Mouse (Mus musculus): Measurements from ENCODE around the gene Snrpd2. TPM values are rescaled to one million over a fixed set of nuclear protein-coding genes. Genes with fewer than 3 reads are reported as not detected.

Gene Snrpd2
- polyA plus RNA-seq (2012; rRNA removed) = 151 and 178 TPM in 2 replicates

GRCm38 (mm10) chr7:19149626-19150025 lies at the start of gene Snrpd2:
Gene Snrpd2 (plus strand): TSS chr7:19149722.

GRCm38 (mm10) chr7:19118028-19118771 lies 31.3 kb upstream of the Snrpd2 start, which contains the start of gene Gm4969:
Gene Gm4969 (minus strand): TSS chr7:19118368.

GRCm38 (mm10) chr7:19119631-19120429 lies 29.7 kb upstream of the Snrpd2 start, which contains the start of gene Fbxo46:
Gene Fbxo46 (plus strand): TSS chr7:19119859.

GRCm38 (mm10) chr7:19148875-19149541 lies 514 bp upstream of the Snrpd2 start, which contains the start of gene Qpctl:
Gene Qpctl (minus strand): TSS chr7:19149291.

GRCm38 (mm10) chr7:19165656-19166423 lies 16.3 kb downstream of the Snrpd2 start, which contains the start of gene Gipr:
Gene Gipr (minus strand): TSS chr7:19166127.

GRCm38 (mm10) chr7:19175708-19176515 lies 26.4 kb downstream of the Snrpd2 start, which contains the start of gene Eml2:
Gene Eml2 (plus strand): TSS chr7:19176421.

Other genes starting within 250 kb of the Snrpd2 start
- 27.0 and 28.3 TPM in 2 replicates for gene Ccdc61, start 239.3 kb upstream of the Snrpd2 start, polyA plus RNA-seq (2012; rRNA removed)
- 20.2 and 29.7 TPM in 2 replicates for gene Nova2, start 223.8 kb upstream of the Snrpd2 start, polyA plus RNA-seq (2012; rRNA removed)
- gene Nanos2, start 162.3 kb upstream of the Snrpd2 start, polyA plus RNA-seq (2012; rRNA removed) = 2.3 TPM in 2 replicates
- 14.5 and 16.5 TPM in 2 replicates for gene Mypop, start 158.5 kb upstream of the Snrpd2 start, polyA plus RNA-seq (2012; rRNA removed)
- 38.3 and 39.8 TPM in 2 replicates for gene Irf2bp1, start 145.7 kb upstream of the Snrpd2 start, polyA plus RNA-seq (2012; rRNA removed)
- not detected in 2 replicates for gene Foxa3, start 126.2 kb upstream of the Snrpd2 start, polyA plus RNA-seq (2012; rRNA removed)
- 66.8 and 73.9 TPM in 2 replicates for gene Sympk, start 125.3 kb upstream of the Snrpd2 start, polyA plus RNA-seq (2012; rRNA removed)
- 0.23 and 0.32 TPM in 2 replicates for gene Rsph6a, start 95.0 kb upstream of the Snrpd2 start, polyA plus RNA-seq (2012; rRNA removed)
- 168 and 184 TPM in 2 replicates for gene Dmwd, start 73.5 kb upstream of the Snrpd2 start, polyA plus RNA-seq (2012; rRNA removed)
- gene Dmpk, start 65.9 kb upstream of the Snrpd2 start, polyA plus RNA-seq (2012; rRNA removed) = 48.3 and 55.8 TPM in 2 replicates
- gene Six5, start 55.1 kb upstream of the Snrpd2 start, polyA plus RNA-seq (2012; rRNA removed) = 6.8 and 9.3 TPM in 2 replicates
- 14.5 and 14.6 TPM in 2 replicates for gene Gm4969, start 31.4 kb upstream of the Snrpd2 start, polyA plus RNA-seq (2012; rRNA removed)
- 11.2 and 12.5 TPM in 2 replicates for gene Fbxo46, start 29.9 kb upstream of the Snrpd2 start, polyA plus RNA-seq (2012; rRNA removed)
- 16.8 and 18.3 TPM in 2 replicates for gene Qpctl, start 431 bp upstream of the Snrpd2 start, polyA plus RNA-seq (2012; rRNA removed)
- gene Gipr, start 16.4 kb downstream of the Snrpd2 start, polyA plus RNA-seq (2012; rRNA removed) = 41.3 and 55.6 TPM in 2 replicates
- gene Eml2, start 26.7 kb downstream of the Snrpd2 start, polyA plus RNA-seq (2012; rRNA removed) = 65.5 and 68.9 TPM in 2 replicates
- gene Gpr4, start 62.8 kb downstream of the Snrpd2 start, polyA plus RNA-seq (2012; rRNA removed) = 6.0 and 6.8 TPM in 2 replicates
- gene Opa3, start 78.6 kb downstream of the Snrpd2 start, polyA plus RNA-seq (2012; rRNA removed) = 25.6 and 26.6 TPM in 2 replicates
- gene Vasp, start 122.1 kb downstream of the Snrpd2 start, polyA plus RNA-seq (2012; rRNA removed) = 65.0 and 68.3 TPM in 2 replicates
- 1.6 and 2.0 TPM in 2 replicates for gene Ppm1n, start 130.3 kb downstream of the Snrpd2 start, polyA plus RNA-seq (2012; rRNA removed)
- 155 and 161 TPM in 2 replicates for gene Rtn2, start 132.9 kb downstream of the Snrpd2 start, polyA plus RNA-seq (2012; rRNA removed)
- 0.25 and 0.71 TPM in 2 replicates for gene Fosb, start 160.3 kb downstream of the Snrpd2 start, polyA plus RNA-seq (2012; rRNA removed)
- gene Ercc1, start 195.1 kb downstream of the Snrpd2 start, polyA plus RNA-seq (2012; rRNA removed) = 72.9 and 73.8 TPM in 2 replicates
- gene Cd3eap, start 209.8 kb downstream of the Snrpd2 start, polyA plus RNA-seq (2012; rRNA removed) = 14.2 and 15.3 TPM in 2 replicates
- 4.4 and 5.1 TPM in 2 replicates for gene Ppp1r13l, start 210.0 kb downstream of the Snrpd2 start, polyA plus RNA-seq (2012; rRNA removed)
- gene Ercc2, start 232.3 kb downstream of the Snrpd2 start, polyA plus RNA-seq (2012; rRNA removed) = 77.4 and 78.3 TPM in 2 replicates

Data from central nervous system, embryonic 18 days (tissue).